Mouse (Mus musculus) liver, embryonic 16.5 days (tissue): Measurements from ENCODE around the gene Slc39a11. TPM values are rescaled to one million over a fixed set of nuclear protein-coding genes. Genes with fewer than 3 reads are reported as not detected.

ENCODE experiments used
- ATAC-seq: fragments of 200-750 bp; cut with Nextera tagmentation; 2 replicates; pipeline ENCODE4 v1.8.0; 2017; ENCODE audit warnings: low read depth, mild to moderate bottlenecking, moderate number of reproducible peaks, moderate library complexity
- H3K27ac ChIP-seq: fragments of 300-500 bp; sonication (generic); 2 replicates; pipeline ENCODE4 v1.5.1; 2014; ENCODE audit warnings: mild to moderate bottlenecking, low read length
- H3K27me3 ChIP-seq: fragments of 300-500 bp; sonication (generic); 2 replicates; pipeline ENCODE4 v1.6.1; 2014; ENCODE audit warnings: low read depth, low read length, mixed read lengths; ENCODE audit not compliant: control insufficient read depth, insufficient read depth
- H3K36me3 ChIP-seq: fragments of 300-500 bp; sonication (generic); 2 replicates; pipeline ENCODE4 v1.6.1; 2014; ENCODE audit warnings: mild to moderate bottlenecking; ENCODE audit not compliant: control insufficient read depth, insufficient read depth
- H3K4me1 ChIP-seq: fragments of 300-500 bp; sonication (generic); 2 replicates; pipeline ENCODE4 v1.6.1; 2014; ENCODE audit warnings: low read depth, low read length, mixed read lengths; ENCODE audit not compliant: control insufficient read depth
- H3K4me2 ChIP-seq: fragments of 300-500 bp; sonication (generic); 2 replicates; pipeline ENCODE4 v1.6.1; 2014; ENCODE audit warnings: low read depth, low read length, mixed read lengths
- H3K4me3 ChIP-seq: fragments of 300-500 bp; sonication (generic); 2 replicates; pipeline ENCODE4 v1.5.1; 2014; ENCODE audit warnings: low read depth, mild to moderate bottlenecking, low read length
- H3K9ac ChIP-seq: fragments of 300-500 bp; sonication (generic); 2 replicates; pipeline ENCODE4 v1.6.1; 2014; ENCODE audit warnings: low read depth, low read length
- H3K9me3 ChIP-seq: fragments of 300-500 bp; sonication (generic); replicated peaks from 2 replicates; pipeline ENCODE4 v1.6.1; 2016; ENCODE audit warnings: low read length; ENCODE audit not compliant: control insufficient read depth
- WGBS: fragments of 180-500 bp; shearing (Covaris S2); extraction: QIAGEN DNeasy Blood & Tissue Kit; methylation state at CpG from one replicate; pipeline ENCODE4 v1.1.7; 2014; ENCODE audit not compliant: insufficient replicate concordance; 5-methylcytosine and 5-hydroxymethylcytosine counted together
- polyA plus RNA-seq: library from polyadenylated mRNA; unstranded; fragments of >200 nt; fragmentation: Nextera tagmentation; extraction: Ambion mirVana; gene quantifications from 2 replicates; pipeline ENCODE4 v1.2.1, GENCODE M21; 2015

The Slc39a11 gene
- polyA plus RNA-seq, 1 experiment from 2014 or later = 14.1 TPM

DNA sequence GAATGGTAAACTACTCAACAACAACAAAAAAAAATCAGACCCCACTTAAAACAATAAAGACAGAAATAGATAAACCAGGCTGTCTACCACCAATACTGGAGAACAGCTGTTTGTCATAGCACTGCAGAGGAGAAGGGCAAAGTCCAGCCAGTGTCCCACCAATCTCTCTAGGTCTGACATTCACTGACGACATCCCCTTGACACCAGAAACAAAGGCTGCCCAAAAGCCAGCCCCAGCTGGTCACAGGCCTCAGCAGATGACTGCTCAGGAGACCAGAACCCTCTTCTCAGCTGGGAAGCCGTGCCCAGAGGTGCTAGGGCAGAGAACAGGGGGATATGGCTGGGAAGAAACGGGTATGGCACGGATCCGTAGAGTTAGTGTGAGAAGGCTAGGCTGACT is 174.4 kb downstream of the Slc39a11 start:
- no peaks in the 10 kb centered on the region for H3K27me3 ChIP-seq
- ATAC-seq = peak; percentile 47; the same call in 1 of the 2 replicates
- H3K4me2 ChIP-seq = no peak overlapping the region
- H3K9me3 ChIP-seq = no peaks in the 10 kb centered on the region
- H3K9ac ChIP-seq = no peak overlapping the region
- 73% methylated on average over 5 of the region's 5 CpGs for WGBS
- H3K4me1 ChIP-seq = peaks cover 3% of the 10 kb centered on the region
- H3K4me3 ChIP-seq = no peak overlapping the region
- no peaks in the 10 kb centered on the region for H3K36me3 ChIP-seq
- peak overlapping the region; percentile 5; the same call in 1 of the 2 replicates for H3K27ac ChIP-seq

DNA sequence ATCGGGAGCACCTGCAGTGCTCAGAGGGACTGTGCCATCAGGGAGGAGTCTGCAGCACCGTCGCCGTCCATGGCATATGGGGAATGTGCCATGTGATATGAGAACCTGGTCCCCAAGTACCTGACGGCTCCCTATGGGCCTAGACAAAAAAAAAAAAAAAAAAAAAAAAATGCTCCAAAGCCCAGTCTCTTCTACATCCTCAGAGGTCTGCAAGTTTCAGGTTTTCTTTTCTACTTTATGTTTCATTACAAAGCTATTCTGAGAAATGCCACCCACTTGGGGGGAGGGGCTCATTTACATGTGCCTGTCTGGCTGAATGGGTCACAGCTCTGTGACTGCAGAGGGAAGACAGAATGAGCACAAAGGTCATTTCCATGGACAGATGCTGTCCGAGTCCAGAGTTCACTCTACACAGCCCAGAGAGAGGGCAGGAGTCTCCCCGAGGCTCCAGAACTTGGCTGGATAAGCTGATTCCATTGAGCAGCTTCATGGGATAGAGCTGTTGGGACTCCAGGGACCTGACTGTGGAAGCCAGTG is 175.8 kb downstream of the Slc39a11 start:
- Histone ChIP-seq H3K9me3 (no peaks in the 10 kb centered on the region), H3K4me2 (no peak overlapping the region), H3K36me3 (no peaks in the 10 kb centered on the region), H3K27ac (no peak overlapping the region), H3K27me3 (no peaks in the 10 kb centered on the region), H3K9ac (no peak overlapping the region), H3K4me3 (no peak overlapping the region), H3K4me1 (peaks cover 3% of the 10 kb centered on the region)
- 51% methylated on average over 7 of the region's 7 CpGs for WGBS
- peak; percentile 80 for ATAC-seq

DNA sequence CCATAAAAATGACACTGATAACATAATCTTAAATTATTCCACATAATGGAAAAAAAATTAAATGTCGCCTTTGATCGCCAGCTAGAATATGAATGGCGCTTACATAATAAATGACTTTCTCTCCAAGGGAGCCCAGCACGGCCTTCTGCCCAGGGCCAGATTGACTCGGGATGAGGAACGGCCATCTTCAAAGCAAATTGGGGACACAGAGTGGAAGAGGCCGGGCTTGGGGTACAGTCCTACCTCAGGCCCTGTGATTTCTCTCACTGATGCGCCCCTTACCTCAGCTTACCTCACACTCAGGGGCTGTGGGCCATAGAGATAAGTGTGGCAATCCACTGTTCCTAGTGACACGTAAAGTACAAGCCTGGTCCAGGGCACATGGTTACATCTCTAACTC is 177.9 kb downstream of the Slc39a11 start:
- H3K27me3 ChIP-seq = no peaks in the 10 kb centered on the region
- WGBS = 76% methylated on average over 9 of the region's 9 CpGs
- no peak overlapping the region for H3K27ac ChIP-seq
- no peak for ATAC-seq
- H3K36me3 ChIP-seq = no peaks in the 10 kb centered on the region
- no peak overlapping the region for H3K4me2 ChIP-seq
- H3K9ac ChIP-seq = no peak overlapping the region
- peaks cover 3% of the 10 kb centered on the region for H3K4me1 ChIP-seq
- no peak overlapping the region for H3K4me3 ChIP-seq
- H3K9me3 ChIP-seq = no peaks in the 10 kb centered on the region

DNA sequence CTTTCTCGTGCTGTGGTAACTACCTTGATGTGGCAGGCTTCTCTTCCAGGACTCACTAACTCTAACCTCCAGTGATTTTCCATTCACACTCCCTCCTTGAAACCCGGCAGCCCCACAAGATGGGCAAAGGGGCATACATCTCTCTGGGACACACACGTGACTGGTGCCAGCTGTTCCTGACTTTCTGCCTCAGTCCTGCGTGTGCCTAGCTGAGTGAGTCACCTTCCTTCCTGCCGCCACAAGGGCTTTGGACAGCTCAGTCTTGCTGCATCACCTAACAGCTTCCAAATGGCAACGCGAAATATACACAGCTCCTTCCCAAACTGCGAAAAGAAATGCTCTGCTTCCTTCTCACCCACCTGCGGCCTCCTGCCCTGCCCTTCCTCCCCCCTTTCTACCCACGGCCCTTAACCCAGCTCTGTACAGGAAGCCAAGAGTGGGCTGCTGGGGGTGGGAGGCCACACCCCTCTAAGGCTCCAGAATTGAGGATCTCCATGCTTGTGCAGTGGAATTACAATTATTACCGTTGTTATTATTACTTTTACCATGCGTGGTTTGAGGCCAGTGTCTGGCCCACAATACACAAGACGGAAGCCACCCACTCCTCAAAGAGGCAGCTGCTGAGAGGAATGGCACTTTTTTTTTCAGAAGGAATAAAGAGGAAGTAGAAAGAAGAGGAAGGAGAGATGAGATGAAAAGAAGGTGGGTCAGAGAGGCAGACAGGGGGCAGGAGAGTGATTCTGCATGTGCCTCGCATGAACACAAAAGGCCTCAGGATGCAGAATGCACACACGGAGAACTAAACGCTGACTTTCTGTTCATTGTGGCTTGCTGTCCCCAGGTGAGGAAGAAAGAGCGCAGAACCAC is 179.7 kb downstream of the Slc39a11 start:
- Histone ChIP-seq H3K27ac (no peak overlapping the region), H3K4me3 (no peak overlapping the region), H3K27me3 (no peaks in the 10 kb centered on the region), H3K4me1 (peaks cover 1% of the 10 kb centered on the region), H3K9me3 (no peaks in the 10 kb centered on the region), H3K36me3 (no peaks in the 10 kb centered on the region), H3K4me2 (no peak overlapping the region), H3K9ac (no peak overlapping the region)
- ATAC-seq = no peak
- WGBS = 38% methylated on average over 17 of the region's 17 CpGs

DNA sequence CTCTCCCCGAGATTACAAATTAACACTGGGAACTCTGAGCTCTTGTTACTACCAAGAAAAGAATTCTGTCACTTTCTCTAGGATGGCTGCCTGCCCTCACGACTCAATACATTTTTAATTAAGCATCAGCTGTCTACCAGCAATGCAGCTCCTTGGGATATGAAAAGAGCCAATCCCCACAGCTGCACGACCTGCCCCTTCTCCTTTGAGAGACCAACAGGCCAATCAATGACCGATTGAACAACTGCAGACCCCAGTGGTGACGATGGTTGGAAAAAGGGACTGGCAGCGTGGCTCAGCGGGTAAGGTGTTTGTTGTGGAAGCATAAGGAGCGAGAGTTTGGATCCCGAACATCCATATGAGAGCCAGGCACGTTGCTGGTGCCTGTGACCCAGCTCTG is 181.9 kb downstream of the Slc39a11 start:
- no peaks in the 10 kb centered on the region for H3K27me3 ChIP-seq
- no peak overlapping the region for H3K4me3 ChIP-seq
- H3K4me1 ChIP-seq = no peaks in the 10 kb centered on the region
- 74% methylated on average over 10 of the region's 10 CpGs for WGBS
- no peak overlapping the region for H3K9ac ChIP-seq
- no peak for ATAC-seq
- H3K27ac ChIP-seq = no peak overlapping the region
- no peaks in the 10 kb centered on the region for H3K9me3 ChIP-seq
- no peaks in the 10 kb centered on the region for H3K36me3 ChIP-seq
- no peak overlapping the region for H3K4me2 ChIP-seq

DNA sequence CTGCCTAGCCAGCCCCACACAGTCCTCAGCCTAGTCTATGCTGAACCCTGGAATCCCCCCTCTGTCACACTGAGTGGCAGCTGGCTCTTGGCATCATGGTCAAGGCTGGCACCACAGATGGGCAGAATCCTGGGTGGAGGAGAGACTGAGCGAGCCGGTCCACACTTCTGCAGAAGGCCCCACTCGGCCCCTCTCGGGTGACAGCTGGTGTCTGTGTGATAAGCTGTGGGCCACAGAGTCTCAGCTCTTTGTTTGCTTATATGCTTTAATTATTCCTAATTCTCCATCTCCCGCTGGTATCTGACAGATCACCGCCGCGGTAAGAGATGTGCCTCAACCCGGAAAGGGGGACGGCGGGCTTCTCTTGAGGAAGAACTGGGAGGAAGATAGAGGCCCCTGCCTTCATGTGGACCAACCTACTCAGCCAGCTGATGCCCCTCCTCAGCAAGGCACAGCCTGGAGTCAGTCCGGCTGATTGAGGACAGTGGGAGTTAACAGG is 182.5 kb downstream of the Slc39a11 start:
- Histone ChIP-seq H3K9ac (no peak overlapping the region), H3K36me3 (no peaks in the 10 kb centered on the region), H3K4me1 (no peaks in the 10 kb centered on the region), H3K27ac (no peak overlapping the region), H3K27me3 (no peaks in the 10 kb centered on the region), H3K4me2 (no peak overlapping the region), H3K4me3 (no peak overlapping the region), H3K9me3 (no peaks in the 10 kb centered on the region)
- no peak for ATAC-seq
- 72% methylated on average over 12 of the region's 12 CpGs for WGBS

DNA sequence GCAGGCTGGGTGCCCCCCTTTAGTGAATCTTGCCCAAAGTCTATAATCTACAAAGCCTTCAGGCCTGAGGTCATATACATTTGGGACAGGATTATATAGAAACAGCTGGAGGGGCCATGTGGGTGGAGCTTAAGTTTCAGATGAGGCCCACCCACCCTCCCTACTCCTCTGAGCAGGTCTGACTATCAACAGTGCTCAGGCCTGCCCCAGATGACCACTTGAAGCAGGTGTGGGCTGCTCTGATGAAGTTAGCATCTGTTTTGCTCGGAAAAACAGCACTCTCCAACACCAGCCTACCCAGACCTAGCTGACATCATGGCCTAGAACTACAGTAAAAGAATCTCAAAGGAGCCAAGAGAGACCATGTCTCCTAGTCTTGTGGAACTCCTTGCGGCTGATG is 189.8 kb downstream of the Slc39a11 start:
- Histone ChIP-seq H3K27me3 (no peaks in the 10 kb centered on the region), H3K4me1 (no peaks in the 10 kb centered on the region), H3K36me3 (no peaks in the 10 kb centered on the region), H3K4me3 (no peak overlapping the region), H3K9ac (no peak overlapping the region), H3K9me3 (peaks cover 3% of the 10 kb centered on the region), H3K4me2 (no peak overlapping the region), H3K27ac (no peak overlapping the region)
- ATAC-seq = no peak
- 69% methylated on average over 2 of the region's 2 CpGs for WGBS

DNA sequence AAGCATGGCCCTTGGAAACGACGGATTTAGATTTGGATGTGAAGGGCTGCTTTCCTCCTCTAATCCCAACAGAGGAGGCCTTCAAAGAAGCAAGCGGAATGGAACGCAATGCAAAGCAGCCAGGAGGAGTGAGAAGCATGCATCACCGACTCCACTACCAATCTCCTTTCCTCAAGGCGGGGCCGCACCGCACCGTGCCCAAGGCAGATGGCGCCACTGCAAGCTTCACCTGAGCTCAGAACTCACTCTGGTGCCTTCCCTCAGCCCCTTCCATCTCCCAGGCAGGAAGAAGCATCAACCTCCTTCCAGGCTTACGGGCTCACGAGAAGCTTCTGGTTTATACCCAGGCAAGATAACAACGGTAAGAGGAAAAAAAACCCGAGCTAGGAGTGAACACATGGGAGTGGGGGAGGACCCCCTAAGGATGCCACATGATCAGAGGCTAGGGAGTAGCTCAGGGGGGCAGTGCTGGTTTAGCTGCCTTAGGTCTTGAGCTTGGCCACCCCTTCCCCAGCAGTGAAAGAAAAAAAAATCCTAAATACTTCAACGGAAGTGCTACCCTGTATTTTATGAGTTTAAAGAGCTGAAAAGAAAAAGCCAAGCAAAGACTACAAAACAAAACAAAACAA is 191.2 kb downstream of the Slc39a11 start:
- Histone ChIP-seq H3K27ac (no peak overlapping the region), H3K27me3 (no peaks in the 10 kb centered on the region), H3K4me2 (no peak overlapping the region), H3K4me3 (no peak overlapping the region), H3K9me3 (peaks cover 3% of the 10 kb centered on the region), H3K36me3 (no peaks in the 10 kb centered on the region), H3K4me1 (no peaks in the 10 kb centered on the region), H3K9ac (no peak overlapping the region)
- WGBS = 62% methylated on average over 15 of the region's 15 CpGs
- no peak for ATAC-seq
